In genomic region chr4:134924019-134924741, GRCm38 (mm10) we compare ENCODE assay signal across 8 mouse cellular contexts. TPM values are rescaled to one million over a fixed set of nuclear protein-coding genes. Genes with fewer than 3 reads are reported as not detected.
A peak's percentile ranks its signal among the peaks of the same experiment; 100 is the strongest.
DNase-seq lines count a peak whose midpoint lies in the region; ATAC-seq and TF ChIP-seq lines count a peak whose summit lies in the region.

No protein-coding gene starts in this region.

- WGBS in embryonic facial prominence, embryonic 10.5 days, result under 1% methylated on average over 75 of the region's 75 CpGs
- under 1% methylated on average over 75 of the region's 75 CpGs for WGBS in lung, embryonic 14.5 days
- WGBS in neural tube, embryonic 14.5 days, result under 1% methylated on average over 75 of the region's 75 CpGs

- H3K4me2 ChIP-seq in lung, embryonic 14.5 days, result peak overlapping the region; percentile 75
- H3K4me2 ChIP-seq in neural tube, embryonic 14.5 days (ENCODE audit: low read depth, low read length), result peak overlapping the region; percentile 94

- DNase-seq in B cell, adult 2 months, result peak; percentile 74 to 77
- peak; percentile 88 to 94 for DNase-seq in adrenal gland, adult (ENCODE audit: inconsistent age in 2 of 2, low spot score in 1 of 2)
- DNase-seq in embryonic facial prominence, embryonic 10.5 days (ENCODE audit: low spot score), result peak; percentile 64
- DNase-seq in heart, adult 18-20 months, result peak; percentile 77 to 85
- DNase-seq in kidney, adult 18-20 months, result peak; percentile 59
- peak; percentile 75 for DNase-seq in lung, embryonic 14.5 days
- DNase-seq in testis, postnatal 14 days (ENCODE audit: low spot score), result peak; percentile 64

- peaks cover 48% of the 10 kb centered on the region for H3K36me3 ChIP-seq in embryonic facial prominence, embryonic 10.5 days (replicated peaks)
- H3K36me3 ChIP-seq in lung, embryonic 14.5 days (ENCODE audit: insufficient read depth), result peaks cover 42% of the 10 kb centered on the region
- H3K36me3 ChIP-seq in neural tube, embryonic 14.5 days (ENCODE audit: control insufficient read depth, insufficient read depth, low read length), result peaks cover 29% of the 10 kb centered on the region

- peak; percentile 51 for ATAC-seq in lung, embryonic 14.5 days (ENCODE audit: insufficient read depth)
- ATAC-seq in neural tube, embryonic 14.5 days (ENCODE audit: low read depth), result peak; percentile 59

- peak overlapping the region; percentile 91 for H3K9ac ChIP-seq in lung, embryonic 14.5 days
- H3K9ac ChIP-seq in neural tube, embryonic 14.5 days (replicated peaks; ENCODE audit: low read depth, low read length), result peak overlapping the region; percentile 82

- H3K4me1 ChIP-seq in embryonic facial prominence, embryonic 10.5 days, result peaks cover 28% of the 10 kb centered on the region
- H3K4me1 ChIP-seq in lung, embryonic 14.5 days (ENCODE audit: insufficient read depth), result peaks cover 10% of the 10 kb centered on the region
- H3K4me1 ChIP-seq in neural tube, embryonic 14.5 days (ENCODE audit: control insufficient read depth, insufficient read depth, low read length), result peaks cover 19% of the 10 kb centered on the region

- H3K4me3 ChIP-seq in embryonic facial prominence, embryonic 10.5 days, result peak overlapping the region; percentile 84
- H3K4me3 ChIP-seq in lung, embryonic 14.5 days (ENCODE audit: low read depth, low read length), result peak overlapping the region; percentile 99
- peak overlapping the region; percentile 99 for H3K4me3 ChIP-seq in neural tube, embryonic 14.5 days (ENCODE audit: low read depth, low read length)

- no peaks in the 10 kb centered on the region for H3K27me3 ChIP-seq in embryonic facial prominence, embryonic 10.5 days (replicated peaks; ENCODE audit: low read depth, poor library complexity, severe bottlenecking)
- H3K27me3 ChIP-seq in lung, embryonic 14.5 days (ENCODE audit: insufficient read depth, low read length), result no peaks in the 10 kb centered on the region
- no peaks in the 10 kb centered on the region for H3K27me3 ChIP-seq in neural tube, embryonic 14.5 days (ENCODE audit: control insufficient read depth, insufficient read depth, low read length)

- no peaks in the 10 kb centered on the region for H3K9me3 ChIP-seq in embryonic facial prominence, embryonic 10.5 days
- no peaks in the 10 kb centered on the region for H3K9me3 ChIP-seq in lung, embryonic 14.5 days (ENCODE audit: low read depth, low read length)
- no peaks in the 10 kb centered on the region for H3K9me3 ChIP-seq in neural tube, embryonic 14.5 days (ENCODE audit: control insufficient read depth, low read length)

- TF ChIP-seq CTCF in lung, embryonic 14.5 days (IDR thresholded peaks at IDR 0.05; ENCODE audit: low read depth), result peak; percentile 27

- peak overlapping the region; percentile 98 for H3K27ac ChIP-seq in embryonic facial prominence, embryonic 10.5 days (replicated peaks)
- peak overlapping the region; percentile 84 for H3K27ac ChIP-seq in lung, embryonic 14.5 days (ENCODE audit: low read depth)
- peak overlapping the region; percentile 87 for H3K27ac ChIP-seq in neural tube, embryonic 14.5 days (ENCODE audit: low read depth, low read length)

RNA-seq across cellular contexts. Expression of gene Rsrp1, which starts 0.8 kb away (rescaled TPM):
- 343 and 353 TPM in 2 replicates for polyA plus RNA-seq in embryonic facial prominence, embryonic 10.5 days (2016; fragmentation: Nextera tagmentation; extraction: Ambion mirVana)
- total RNA-seq in heart, adult 18-20 months (2021), result 100 to 1,000 TPM; 177 to 237 TPM
- polyA plus RNA-seq in lung, embryonic 14.5 days (2014; fragmentation: Nextera tagmentation; extraction: Ambion mirVana), result 341 and 344 TPM in 2 replicates
- polyA plus RNA-seq in neural tube, embryonic 14.5 days (2014; fragmentation: Nextera tagmentation; extraction: Ambion mirVana), result 484 and 511 TPM in 2 replicates

RNA-seq across cellular contexts. Expression of gene Syf2, which starts 6.5 kb away (rescaled TPM):
- polyA plus RNA-seq in embryonic facial prominence, embryonic 10.5 days (2016; fragmentation: Nextera tagmentation; extraction: Ambion mirVana), result 65.2 and 65.9 TPM in 2 replicates
- total RNA-seq in heart, adult 18-20 months (2021), result 10 to 100 TPM; 52.5 to 56.9 TPM
- 59.6 and 63.2 TPM in 2 replicates for polyA plus RNA-seq in lung, embryonic 14.5 days (2014; fragmentation: Nextera tagmentation; extraction: Ambion mirVana)
- 52.4 and 59.8 TPM in 2 replicates for polyA plus RNA-seq in neural tube, embryonic 14.5 days (2014; fragmentation: Nextera tagmentation; extraction: Ambion mirVana)

RNA-seq across cellular contexts. Expression of gene Tmem50a, which starts 9.4 kb away (rescaled TPM):
- 127 and 133 TPM in 2 replicates for polyA plus RNA-seq in embryonic facial prominence, embryonic 10.5 days (2016; fragmentation: Nextera tagmentation; extraction: Ambion mirVana)
- 10 to 100 TPM; 61.9 to 65.3 TPM for total RNA-seq in heart, adult 18-20 months (2021)
- 151 and 155 TPM in 2 replicates for polyA plus RNA-seq in lung, embryonic 14.5 days (2014; fragmentation: Nextera tagmentation; extraction: Ambion mirVana)
- polyA plus RNA-seq in neural tube, embryonic 14.5 days (2014; fragmentation: Nextera tagmentation; extraction: Ambion mirVana), result 207 and 212 TPM in 2 replicates

RNA-seq across cellular contexts. Expression of gene Rhd, which starts 59.8 kb away (rescaled TPM):
- 8.2 and 11.2 TPM in 2 replicates for polyA plus RNA-seq in embryonic facial prominence, embryonic 10.5 days (2016; fragmentation: Nextera tagmentation; extraction: Ambion mirVana)
- 1 to 10 TPM; 6.9 TPM for total RNA-seq in heart, adult 18-20 months (2021)
- polyA plus RNA-seq in lung, embryonic 14.5 days (2014; fragmentation: Nextera tagmentation; extraction: Ambion mirVana), result 1.6 and 1.7 TPM in 2 replicates
- 1.8 and 2.1 TPM in 2 replicates for polyA plus RNA-seq in neural tube, embryonic 14.5 days (2014; fragmentation: Nextera tagmentation; extraction: Ambion mirVana)

Comparison
In these comparisons a context has a peak if more than half of its experiments do, and no peak if none do; other contexts are left out.
1. Peak in every context shown above with its lines: DNase-seq, ATAC-seq, H3K4me3 ChIP-seq and H3K27ac ChIP-seq.